Mouse (Mus musculus) heart, postnatal 0 days (tissue): ENCODE measurements around the gene S100a14.

Experiments used
- CTCF ChIP-seq: IDR thresholded peaks from 2 replicates; pipeline ENCODE4 v1.5.1; 2016; ENCODE audit warnings: antibody characterized with exemption, control low read depth, low read depth
- EP300 ChIP-seq: IDR thresholded peaks from 2 replicates; pipeline ENCODE4 v1.6.1; 2016; ENCODE audit warnings: antibody characterized with exemption, low read depth

DNA sequence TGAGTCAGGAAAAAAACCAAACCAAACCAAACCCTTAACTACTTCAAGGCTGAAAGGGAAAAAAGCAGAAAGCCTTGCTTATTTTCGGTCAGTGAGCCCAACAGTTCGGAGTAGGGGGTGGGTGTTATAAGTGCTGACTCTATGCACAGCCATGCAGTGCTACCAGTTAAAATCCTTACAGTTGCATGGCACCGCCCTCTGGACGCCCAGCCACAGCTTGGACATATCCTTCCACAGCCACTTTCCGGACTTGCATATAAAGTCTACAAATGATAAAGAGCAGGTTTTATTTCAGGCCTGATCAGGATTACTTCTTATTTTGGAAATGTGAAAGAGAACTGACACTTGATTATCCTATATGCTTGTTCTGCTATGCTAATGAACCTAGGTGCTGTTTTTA is 21.4 kb upstream of the S100a14 start:
- TF ChIP-seq CTCF (no peak), EP300 (no peak)
